Mouse (Mus musculus) T-helper 2 cell (primary cell): ENCODE results near the gene Hnrnpm.
"Not testable (repeated sequence)": the region's sequence is repeated elsewhere in the genome, so short reads cannot be mapped to it uniquely, and the experiment has no call there.

Experiments used
- in situ Hi-C: fragments of 300-600 bp; cut with MboI, MseI; formaldehyde crosslinking; loops from one replicate; pipeline ENCODE4 v1.15.1; 2025; ENCODE audit warnings: high pct_unique_total_duplicates

Hnrnpm gene

GRCm38 (mm10) chr17:33673837-33674236 is 12.8 kb downstream of the Hnrnpm start:
- in situ Hi-C loops, result no loop called here

GRCm38 (mm10) chr17:33669681-33670080 is 17.0 kb downstream of the Hnrnpm start:
- in situ Hi-C loops, result no loop called here

- in situ Hi-C loops, result no loop called here
Measured at GRCm38 (mm10) chr17:33666813-33667212, 19.8 kb downstream of the Hnrnpm start.

GRCm38 (mm10) chr17:33649781-33650475 is 36.7 kb downstream of the Hnrnpm start:
- in situ Hi-C loops, result no loop called here

GRCm38 (mm10) chr17:33645073-33645472 is 41.6 kb downstream of the Hnrnpm start:
- in situ Hi-C loops, result no loop called here

GRCm38 (mm10) chr17:33644068-33644467 is 42.6 kb downstream of the Hnrnpm start:
- in situ Hi-C loops, result no loop called here

- in situ Hi-C loops, result no loop called here
Measured at GRCm38 (mm10) chr17:33639743-33640142, 46.9 kb downstream of the Hnrnpm start.

- in situ Hi-C loops, result no loop called here
Measured at GRCm38 (mm10) chr17:33637516-33638276, 49.0 kb downstream of the Hnrnpm start, which contains the start of gene Pram1. Pram1 (plus strand) TSS chr17:33638056.

- in situ Hi-C loops, result no loop called here
Measured at GRCm38 (mm10) chr17:33637038-33637437, 49.6 kb downstream of the Hnrnpm start.

- in situ Hi-C loops, result no loop called here
Measured at GRCm38 (mm10) chr17:33631796-33632195, 54.9 kb downstream of the Hnrnpm start.

GRCm38 (mm10) chr17:33631236-33631635 is 55.4 kb downstream of the Hnrnpm start:
- in situ Hi-C loops, result no loop called here

- in situ Hi-C loops, result no loop called here
Measured at GRCm38 (mm10) chr17:33630171-33630895, 56.3 kb downstream of the Hnrnpm start.

- in situ Hi-C loops, result no loop called here
Measured at GRCm38 (mm10) chr17:33629487-33630125, 57.1 kb downstream of the Hnrnpm start.

GRCm38 (mm10) chr17:33628621-33629486 is 57.8 kb downstream of the Hnrnpm start, which contains the start of gene Zfp414:
Zfp414 (plus strand) TSS chr17:33629090.
- in situ Hi-C loops, result no loop called here

GRCm38 (mm10) chr17:33627281-33627680 is 59.4 kb downstream of the Hnrnpm start:
- in situ Hi-C loops, result no loop called here

GRCm38 (mm10) chr17:33613726-33614125 is 72.9 kb downstream of the Hnrnpm start:
- in situ Hi-C loops, result not testable (repeated sequence)

GRCm38 (mm10) chr17:33610548-33610947 is 76.1 kb downstream of the Hnrnpm start:
- in situ Hi-C loops, result no loop called here

GRCm38 (mm10) chr17:33607273-33607672 is 79.4 kb downstream of the Hnrnpm start:
- in situ Hi-C loops, result no loop called here

GRCm38 (mm10) chr17:33601947-33602346 is 84.7 kb downstream of the Hnrnpm start:
- in situ Hi-C loops, result no loop called here

GRCm38 (mm10) chr17:33600831-33601230 is 85.8 kb downstream of the Hnrnpm start:
- in situ Hi-C loops, result no loop called here
